Mouse (Mus musculus) kidney, postnatal 10 days (tissue): ENCODE data around the gene Sgip1.

Experiments
- DNase-seq: peaks from one replicate; pipeline ENCODE4 v3.0.0; 2021; ENCODE audit warnings: mixed read lengths

Gene Sgip1

GRCm38 (mm10) chr4:102775596-102776270 is 34.6 kb downstream of the Sgip1 start:
- no peak for DNase-seq

- DNase-seq: no peak
Observed at GRCm38 (mm10) chr4:102779902-102780301, 38.8 kb downstream of the Sgip1 start.

- DNase-seq: no peak
Observed at GRCm38 (mm10) chr4:102783063-102783748, 42.1 kb downstream of the Sgip1 start.

- no peak for DNase-seq
Observed at GRCm38 (mm10) chr4:102785158-102785557, 44.1 kb downstream of the Sgip1 start.

GRCm38 (mm10) chr4:102792100-102792790 is 51.1 kb downstream of the Sgip1 start:
- DNase-seq: no peak

GRCm38 (mm10) chr4:102801471-102801870 is 60.4 kb downstream of the Sgip1 start:
- DNase-seq: no peak

GRCm38 (mm10) chr4:102801936-102802335 is 60.8 kb downstream of the Sgip1 start:
- no peak for DNase-seq

- DNase-seq: no peak
Observed at GRCm38 (mm10) chr4:102804611-102805010, 63.5 kb downstream of the Sgip1 start.

GRCm38 (mm10) chr4:102806987-102807386 is 65.9 kb downstream of the Sgip1 start:
- DNase-seq: no peak

- no peak for DNase-seq
Observed at GRCm38 (mm10) chr4:102808258-102808657, 67.2 kb downstream of the Sgip1 start.

- no peak for DNase-seq
Observed at GRCm38 (mm10) chr4:102809296-102809695, 68.2 kb downstream of the Sgip1 start.

- no peak for DNase-seq
Observed at GRCm38 (mm10) chr4:102810277-102810676, 69.2 kb downstream of the Sgip1 start.

- DNase-seq: no peak
Observed at GRCm38 (mm10) chr4:102811007-102811805, 70.1 kb downstream of the Sgip1 start.

- DNase-seq: no peak
Observed at GRCm38 (mm10) chr4:102813346-102813745, 72.2 kb downstream of the Sgip1 start.

GRCm38 (mm10) chr4:102821786-102822185 is 80.7 kb downstream of the Sgip1 start:
- no peak for DNase-seq

- no peak for DNase-seq
Observed at GRCm38 (mm10) chr4:102824494-102824893, 83.4 kb downstream of the Sgip1 start.

- no peak for DNase-seq
Observed at GRCm38 (mm10) chr4:102826159-102826558, 85.1 kb downstream of the Sgip1 start.

GRCm38 (mm10) chr4:102828518-102828917 is 87.4 kb downstream of the Sgip1 start:
- no peak for DNase-seq

GRCm38 (mm10) chr4:102833191-102833590 is 92.1 kb downstream of the Sgip1 start:
- no peak for DNase-seq

- DNase-seq: no peak
Observed at GRCm38 (mm10) chr4:102833726-102834125, 92.6 kb downstream of the Sgip1 start.

GRCm38 (mm10) chr4:102834710-102835109 is 93.6 kb downstream of the Sgip1 start:
- DNase-seq: no peak

- peak; percentile 14 for DNase-seq
Observed at GRCm38 (mm10) chr4:102840062-102840798, 99.1 kb downstream of the Sgip1 start.
